Mouse (Mus musculus): Measurements from ENCODE around the gene Tnfaip8l1. TPM values are rescaled to one million over a fixed set of nuclear protein-coding genes. Genes with fewer than 3 reads are reported as not detected.

Tnfaip8l1 gene
- polyA plus RNA-seq (2011; ENCODE audit: insufficient read depth, insufficient read length, low replicate concordance, missing spikeins), result 0.63 and 1.7 TPM in 2 replicates

GRCm38 (mm10) chr17:56162231-56162774 is at the start of gene Tnfaip8l1:
Gene Tnfaip8l1, plus strand, starts transcription at chr17:56162477.
- TF ChIP-seq CTCF (IDR thresholded peaks at IDR 0.05; ENCODE audit: control insufficient read depth, insufficient read depth, low read length) (no peak), POLR2A (IDR thresholded peaks at IDR 0.05; ENCODE audit: borderline replicate concordance, control insufficient read depth, low read depth, low read length) (peak; percentile 21; the same call in 1 of the 2 replicates)
- Histone ChIP-seq H3K27ac (ENCODE audit: control insufficient read depth, insufficient read depth, low read depth, low read length, poor library complexity) (no peak within 1 kb of the TSS), H3K4me1 (ENCODE audit: control insufficient read depth, insufficient read depth, low read length) (peaks cover 1% of the 10 kb centered on the region; the same call in 1 of the 2 replicates), H3K4me3 (replicated peaks; ENCODE audit: control insufficient read depth, low read depth, low read length) (peak within 1 kb of the TSS; percentile 50)
- under 1% methylated on average over 30 of the region's 30 CpGs for WGBS

DNA sequence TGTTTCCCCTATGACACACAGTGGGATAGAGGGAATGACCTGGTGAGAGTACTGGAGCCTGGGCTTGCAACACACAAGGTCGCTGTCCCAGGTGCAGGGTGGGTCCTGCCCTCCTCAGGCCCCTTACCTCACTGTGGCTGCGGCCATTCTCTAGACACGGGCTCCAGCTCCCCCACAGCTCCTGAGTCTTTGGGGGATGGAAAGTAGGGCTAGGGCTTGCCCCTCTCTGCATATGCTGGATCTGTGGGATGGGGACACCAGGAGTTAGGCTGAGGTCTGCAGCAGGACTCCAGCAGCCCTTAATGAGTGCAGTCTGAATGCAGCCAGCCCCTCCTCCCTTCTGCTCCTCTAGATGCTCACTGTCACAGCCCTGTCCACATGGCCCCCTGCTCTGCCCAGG is 49.5 kb upstream of the Tnfaip8l1 start:
- WGBS, result 74% methylated on average over 3 of the region's 3 CpGs
- no peak overlapping the region for H3K4me3 ChIP-seq (replicated peaks; ENCODE audit: control insufficient read depth, low read depth, low read length)
- H3K27ac ChIP-seq (ENCODE audit: control insufficient read depth, insufficient read depth, low read depth, low read length, poor library complexity), result no peak overlapping the region
- no peaks in the 10 kb centered on the region; the same call in 1 of the 2 replicates for H3K4me1 ChIP-seq (ENCODE audit: control insufficient read depth, insufficient read depth, low read length)
- no peak for TF ChIP-seq CTCF (IDR thresholded peaks at IDR 0.05; ENCODE audit: control insufficient read depth, insufficient read depth, low read length)
- TF ChIP-seq POLR2A (IDR thresholded peaks at IDR 0.05; ENCODE audit: borderline replicate concordance, control insufficient read depth, low read depth, low read length), result no peak

GRCm38 (mm10) chr17:56116193-56116592 is 46.1 kb upstream of the Tnfaip8l1 start:
- TF ChIP-seq CTCF (IDR thresholded peaks at IDR 0.05; ENCODE audit: control insufficient read depth, insufficient read depth, low read length) (no peak), POLR2A (IDR thresholded peaks at IDR 0.05; ENCODE audit: borderline replicate concordance, control insufficient read depth, low read depth, low read length) (no peak)
- Histone ChIP-seq H3K4me1 (ENCODE audit: control insufficient read depth, insufficient read depth, low read length) (no peaks in the 10 kb centered on the region; the same call in 1 of the 2 replicates), H3K4me3 (replicated peaks; ENCODE audit: control insufficient read depth, low read depth, low read length) (no peak overlapping the region), H3K27ac (ENCODE audit: control insufficient read depth, insufficient read depth, low read depth, low read length, poor library complexity) (no peak overlapping the region)
- WGBS, result 69% methylated on average over 10 of the region's 10 CpGs

DNA sequence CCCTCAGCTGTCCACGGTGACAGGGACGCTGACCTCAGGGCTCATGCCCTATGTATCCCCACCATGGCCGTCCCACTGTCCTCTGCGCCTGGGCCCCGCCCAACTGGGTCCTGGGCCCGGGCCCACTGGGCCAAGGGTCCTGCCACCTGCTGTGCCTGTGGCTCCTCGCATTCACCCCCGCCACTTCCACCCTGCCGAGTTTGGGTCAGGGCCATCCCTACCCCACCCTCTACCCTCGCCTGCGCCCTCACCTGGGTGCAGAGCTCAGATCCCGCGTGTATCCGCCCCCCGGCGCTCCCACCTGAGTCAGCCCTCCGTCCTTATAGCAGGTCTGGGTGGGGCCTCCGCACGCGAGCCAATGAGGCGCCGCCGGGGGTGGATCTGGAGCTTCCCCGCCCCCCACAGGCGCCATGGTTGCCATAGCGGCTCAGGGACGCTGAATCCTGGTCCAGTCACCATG is 45.0 kb upstream of the Tnfaip8l1 start, which contains the start of gene Plin5:
TSS of gene Plin5 (minus strand) at position 346 of the 460 bp plus-strand sequence.
- Histone ChIP-seq H3K4me3 (replicated peaks; ENCODE audit: control insufficient read depth, low read depth, low read length) (no peak within 1 kb of the TSS), H3K4me1 (ENCODE audit: control insufficient read depth, insufficient read depth, low read length) (peaks cover 1% of the 10 kb centered on the region; the same call in 1 of the 2 replicates), H3K27ac (ENCODE audit: control insufficient read depth, insufficient read depth, low read depth, low read length, poor library complexity) (no peak within 1 kb of the TSS)
- 4% methylated on average over 27 of the region's 27 CpGs for WGBS
- TF ChIP-seq CTCF (IDR thresholded peaks at IDR 0.05; ENCODE audit: control insufficient read depth, insufficient read depth, low read length) (no peak), POLR2A (IDR thresholded peaks at IDR 0.05; ENCODE audit: borderline replicate concordance, control insufficient read depth, low read depth, low read length) (no peak)

GRCm38 (mm10) chr17:56119431-56119830 is 42.8 kb upstream of the Tnfaip8l1 start:
- peaks cover 1% of the 10 kb centered on the region; the same call in 1 of the 2 replicates for H3K4me1 ChIP-seq (ENCODE audit: control insufficient read depth, insufficient read depth, low read length)
- 32% methylated on average over 12 of the region's 12 CpGs for WGBS
- H3K4me3 ChIP-seq (replicated peaks; ENCODE audit: control insufficient read depth, low read depth, low read length), result peak overlapping the region; percentile 68
- no peak overlapping the region for H3K27ac ChIP-seq (ENCODE audit: control insufficient read depth, insufficient read depth, low read depth, low read length, poor library complexity)
- no peak for TF ChIP-seq POLR2A (IDR thresholded peaks at IDR 0.05; ENCODE audit: borderline replicate concordance, control insufficient read depth, low read depth, low read length)
- TF ChIP-seq CTCF (IDR thresholded peaks at IDR 0.05; ENCODE audit: control insufficient read depth, insufficient read depth, low read length), result no peak

GRCm38 (mm10) chr17:56119981-56120880 is 42.0 kb upstream of the Tnfaip8l1 start:
- peaks cover 1% of the 10 kb centered on the region; the same call in 1 of the 2 replicates for H3K4me1 ChIP-seq (ENCODE audit: control insufficient read depth, insufficient read depth, low read length)
- no peak for TF ChIP-seq CTCF (IDR thresholded peaks at IDR 0.05; ENCODE audit: control insufficient read depth, insufficient read depth, low read length)
- no peak; the same call in 1 of the 2 replicates for TF ChIP-seq POLR2A (IDR thresholded peaks at IDR 0.05; ENCODE audit: borderline replicate concordance, control insufficient read depth, low read depth, low read length)
- WGBS, result 4% methylated on average over 66 of the region's 66 CpGs
- peak overlapping the region; percentile 68 for H3K4me3 ChIP-seq (replicated peaks; ENCODE audit: control insufficient read depth, low read depth, low read length)
- peak overlapping the region; percentile 40 for H3K27ac ChIP-seq (ENCODE audit: control insufficient read depth, insufficient read depth, low read depth, low read length, poor library complexity)

DNA sequence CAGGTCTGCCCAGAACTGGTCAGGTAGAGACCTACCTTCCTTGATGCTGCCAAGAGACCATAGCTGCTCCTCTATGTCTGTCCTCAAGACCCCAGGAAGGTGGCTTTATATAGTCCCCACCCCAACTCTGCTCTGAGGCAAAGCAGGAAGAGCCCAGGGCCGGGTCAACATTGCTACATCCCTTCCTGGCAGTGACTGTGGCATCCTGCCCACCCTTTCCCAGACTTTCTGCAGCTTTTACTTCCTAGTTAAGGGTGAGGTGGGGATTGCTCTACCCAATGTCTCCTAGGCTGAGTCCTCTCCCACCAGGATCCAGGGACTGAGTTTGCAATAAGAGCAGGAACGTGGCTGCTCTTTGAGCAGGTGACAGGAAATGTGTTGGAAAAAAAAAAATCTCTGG is 40.5 kb upstream of the Tnfaip8l1 start, which contains the start of gene Lrg1:
TSS of gene Lrg1 (minus strand) at position 176 of the 400 bp plus-strand sequence.
- WGBS, result 30% methylated on average over 2 of the region's 2 CpGs
- no peak for TF ChIP-seq CTCF (IDR thresholded peaks at IDR 0.05; ENCODE audit: control insufficient read depth, insufficient read depth, low read length)
- TF ChIP-seq POLR2A (IDR thresholded peaks at IDR 0.05; ENCODE audit: borderline replicate concordance, control insufficient read depth, low read depth, low read length), result no peak
- H3K4me3 ChIP-seq (replicated peaks; ENCODE audit: control insufficient read depth, low read depth, low read length), result peak within 1 kb of the TSS; percentile 74
- H3K27ac ChIP-seq (ENCODE audit: control insufficient read depth, insufficient read depth, low read depth, low read length, poor library complexity), result peak within 1 kb of the TSS; percentile 68
- H3K4me1 ChIP-seq (ENCODE audit: control insufficient read depth, insufficient read depth, low read length), result peaks cover 1% of the 10 kb centered on the region; the same call in 1 of the 2 replicates

DNA sequence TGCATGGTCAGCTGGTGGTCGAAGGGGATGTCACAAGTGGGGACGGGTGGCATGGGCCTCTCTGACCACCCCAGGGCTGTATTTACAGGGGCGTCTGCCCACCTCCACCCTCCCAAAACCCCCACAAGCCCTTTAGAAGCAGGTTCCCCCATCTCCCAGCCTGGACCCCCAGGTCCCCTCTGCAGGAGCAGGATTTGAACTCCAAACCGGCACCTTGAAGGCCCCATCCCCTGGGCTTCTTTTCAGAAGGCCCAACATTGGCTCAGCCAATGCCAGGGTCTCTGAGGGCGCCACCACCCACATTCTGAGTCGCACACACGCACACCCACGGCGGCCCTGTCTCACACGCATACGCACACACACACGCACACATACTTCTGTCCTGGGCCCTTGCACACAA is 39.1 kb upstream of the Tnfaip8l1 start:
- Histone ChIP-seq H3K4me3 (replicated peaks; ENCODE audit: control insufficient read depth, low read depth, low read length) (no peak overlapping the region), H3K4me1 (ENCODE audit: control insufficient read depth, insufficient read depth, low read length) (peaks cover 1% of the 10 kb centered on the region; the same call in 1 of the 2 replicates), H3K27ac (ENCODE audit: control insufficient read depth, insufficient read depth, low read depth, low read length, poor library complexity) (no peak overlapping the region)
- TF ChIP-seq CTCF (IDR thresholded peaks at IDR 0.05; ENCODE audit: control insufficient read depth, insufficient read depth, low read length) (no peak), POLR2A (IDR thresholded peaks at IDR 0.05; ENCODE audit: borderline replicate concordance, control insufficient read depth, low read depth, low read length) (no peak)
- 89% methylated on average over 12 of the region's 12 CpGs for WGBS
